Mouse (Mus musculus): Measurements from ENCODE around the gene Inca1.

DNA sequence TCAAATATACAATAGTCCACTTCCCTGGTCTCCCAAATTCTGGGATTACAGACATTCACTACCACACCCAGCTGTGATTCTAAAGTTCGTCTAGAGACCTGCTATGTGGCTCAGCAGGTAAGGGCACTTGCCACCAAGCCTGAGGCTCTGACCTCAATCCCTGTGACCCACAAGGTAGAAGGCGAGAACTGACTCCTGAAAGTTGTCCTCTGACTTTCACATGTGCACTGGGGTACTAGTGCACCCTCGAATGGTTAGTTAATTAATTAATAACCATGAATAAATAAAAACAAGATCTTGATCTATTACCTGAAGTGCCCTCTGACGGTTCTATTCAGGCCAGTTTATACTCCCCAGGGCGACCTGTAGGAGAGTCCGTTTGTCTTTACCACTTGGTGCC, 13.3 kb upstream of the Inca1 start:
- TF ChIP-seq CTCF (IDR thresholded peaks at IDR 0.05; ENCODE audit: borderline replicate concordance, insufficient read depth, low read length) = no peak
- no peak for TF ChIP-seq POLR2A (IDR thresholded peaks at IDR 0.05; ENCODE audit: low read depth, low read length)
